Mouse (Mus musculus): ENCODE data around the gene Platr17.

DNA sequence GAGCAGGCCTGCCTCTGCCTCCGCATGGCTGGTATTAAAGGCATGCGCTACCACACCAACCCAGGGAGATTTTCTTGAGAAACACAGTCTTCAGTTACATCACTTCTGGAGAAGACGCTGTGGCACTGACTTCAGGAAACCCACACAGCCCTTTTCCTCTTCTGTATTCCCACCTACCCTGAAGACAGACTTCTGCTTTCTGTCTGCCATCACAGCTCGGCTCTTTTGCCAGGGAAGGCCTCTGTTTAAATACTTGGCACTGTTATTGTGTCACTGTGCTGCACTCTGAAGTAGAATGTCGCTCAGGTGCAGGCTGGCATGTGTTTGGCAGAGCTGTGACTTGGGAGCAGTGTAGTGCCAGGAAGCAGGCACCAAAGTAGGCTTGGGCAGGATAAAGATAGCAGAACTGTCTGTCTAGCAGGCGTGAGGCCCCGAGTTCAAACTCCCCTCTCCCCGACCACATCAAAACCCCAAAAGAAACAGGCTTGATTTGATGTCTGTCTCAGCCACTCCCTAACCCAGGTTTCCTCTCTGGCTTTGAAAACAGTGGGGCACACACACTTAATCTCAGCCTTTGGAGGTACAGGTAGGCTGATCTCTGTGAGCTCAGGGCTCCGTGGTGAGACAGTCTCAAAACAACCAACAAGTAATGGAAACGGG, 42.6 kb downstream of the Platr17 start:
- no peak for TF ChIP-seq EP300 (IDR thresholded peaks at IDR 0.05; ENCODE audit: insufficient read depth, low read depth, low read length)
- no peak for TF ChIP-seq CTCF (IDR thresholded peaks at IDR 0.05)

Data from heart, adult 2 months (tissue).